Mouse (Mus musculus) liver, adult 2 months (tissue): Measurements from ENCODE around the gene 4930522H14Rik. TPM values are rescaled to one million over a fixed set of nuclear protein-coding genes. Genes with fewer than 3 reads are reported as not detected.

Source experiments
- DNase-seq: peaks from one replicate; pipeline ENCODE4 v3.0.0-alpha.2; 2011; ENCODE audit warnings: low read depth, low spot score; ENCODE audit errors: extremely low read depth
- H3K27ac ChIP-seq: fragments of 200-500 bp; replicated peaks from 2 replicates; pipeline ENCODE4 v1.5.1; 2012; ENCODE audit warnings: low read depth, mild to moderate bottlenecking, control low read depth, inconsistent platforms, low read length; ENCODE audit not compliant: insufficient read depth
- H3K27me3 ChIP-seq: fragments of 200-500 bp; 2 replicates; pipeline ENCODE4 v1.6.1; 2012; ENCODE audit warnings: mild to moderate bottlenecking, moderate library complexity, low read length, inconsistent platforms; ENCODE audit not compliant: control insufficient read depth, insufficient read depth
- H3K36me3 ChIP-seq: fragments of 200-500 bp; 2 replicates; pipeline ENCODE4 v1.6.1; 2012; ENCODE audit warnings: low read length, inconsistent platforms; ENCODE audit not compliant: control insufficient read depth, insufficient read depth
- H3K4me1 ChIP-seq: fragments of 200-500 bp; 2 replicates; pipeline ENCODE4 v1.6.1; 2011; ENCODE audit warnings: low read length; ENCODE audit not compliant: control insufficient read depth, insufficient read depth
- H3K4me3 ChIP-seq: fragments of 200-500 bp; 2 replicates; pipeline ENCODE4 v1.5.1; 2011; ENCODE audit warnings: low read depth, mild to moderate bottlenecking, control low read depth, low read length, moderate library complexity; ENCODE audit not compliant: insufficient read depth
- H3K79me2 ChIP-seq: fragments of 200-500 bp; 2 replicates; pipeline ENCODE4 v1.6.1; 2012; ENCODE audit warnings: inconsistent platforms, mild to moderate bottlenecking, low read length, moderate library complexity; ENCODE audit not compliant: control insufficient read depth, insufficient read depth
- H3K9ac ChIP-seq: fragments of 200-500 bp; 2 replicates; pipeline ENCODE4 v1.6.1; 2012; ENCODE audit warnings: low read depth, mild to moderate bottlenecking, control low read depth, inconsistent platforms, low read length
- CTCF ChIP-seq: fragments of 200-500 bp; IDR thresholded peaks from 2 replicates; pipeline ENCODE4 v1.5.1; 2011; ENCODE audit warnings: low read depth, low read length, control low read depth
- POLR2A ChIP-seq: fragments of 200-500 bp; IDR thresholded peaks from 2 replicates; pipeline ENCODE4 v1.6.1; 2011; ENCODE audit warnings: low read length, control low read depth; ENCODE audit not compliant: insufficient read depth; ENCODE audit errors: extremely low read depth
- WGBS: fragments of 180-500 bp; shearing (Covaris S2); methylation state at CpG from one replicate; pipeline ENCODE4 v1.1.7; 2018; 5-methylcytosine and 5-hydroxymethylcytosine counted together
- polyA plus RNA-seq: library from polyadenylated mRNA; depleted of rRNA; stranded (reverse); fragments of >200 nt; gene quantifications from 2 replicates; pipeline ENCODE4 v1.2.3, GENCODE M21; 2012
- total RNA-seq: library from RNA; depleted of rRNA; stranded (reverse); fragments of >200 nt; gene quantifications from 2 replicates; pipeline ENCODE4 v1.2.3, GENCODE M21; 2014

4930522H14Rik gene
- total and polyA plus RNA-seq, 2 experiments = not detected

- TF ChIP-seq CTCF (no peak), POLR2A (no peak)
- WGBS = 12% methylated on average over 2 of the region's 2 CpGs
- Histone ChIP-seq H3K36me3 (no peaks in the 10 kb centered on the region), H3K9ac (peak overlapping the region; percentile 60; the same call in 1 of the 2 replicates), H3K27me3 (no peaks in the 10 kb centered on the region), H3K4me1 (peaks cover 29% of the 10 kb centered on the region), H3K79me2 (peaks cover 28% of the 10 kb centered on the region; the same call in 1 of the 2 replicates), H3K4me3 (peak overlapping the region; percentile 52; the same call in 1 of the 2 replicates), H3K27ac (peak overlapping the region; percentile 39; the same call in 1 of the 2 replicates)
- peak; percentile 70 for DNase-seq
Observed at GRCm38 (mm10) chr4:109475078-109475477, 56.0 kb downstream of the 4930522H14Rik start.

- 62% methylated on average over 3 of the region's 3 CpGs for WGBS
- Histone ChIP-seq H3K4me3 (no peak overlapping the region), H3K79me2 (peaks cover 36% of the 10 kb centered on the region; the same call in 1 of the 2 replicates), H3K27ac (peak overlapping the region; percentile 79), H3K27me3 (no peaks in the 10 kb centered on the region), H3K36me3 (no peaks in the 10 kb centered on the region), H3K4me1 (peaks cover 31% of the 10 kb centered on the region), H3K9ac (no peak overlapping the region)
- TF ChIP-seq POLR2A (no peak), CTCF (no peak)
- DNase-seq = peak; percentile 66
Observed at GRCm38 (mm10) chr4:109472566-109472965, 58.5 kb downstream of the 4930522H14Rik start.

GRCm38 (mm10) chr4:109471606-109472005, 59.5 kb downstream of the 4930522H14Rik start:
- Histone ChIP-seq H3K36me3 (no peaks in the 10 kb centered on the region), H3K9ac (no peak overlapping the region), H3K79me2 (peaks cover 39% of the 10 kb centered on the region; the same call in 1 of the 2 replicates), H3K4me1 (peaks cover 31% of the 10 kb centered on the region), H3K27ac (peak overlapping the region; percentile 87), H3K4me3 (no peak overlapping the region), H3K27me3 (no peaks in the 10 kb centered on the region)
- no peak for TF ChIP-seq CTCF
- no peak for TF ChIP-seq POLR2A
- DNase-seq = peak; percentile 62

GRCm38 (mm10) chr4:109467687-109468086, 63.4 kb downstream of the 4930522H14Rik start:
- H3K9ac ChIP-seq = no peak overlapping the region
- no peaks in the 10 kb centered on the region; the same call in 1 of the 2 replicates for H3K36me3 ChIP-seq
- peaks cover 31% of the 10 kb centered on the region; the same call in 1 of the 2 replicates for H3K79me2 ChIP-seq
- TF ChIP-seq POLR2A (no peak), CTCF (no peak)
- no peak overlapping the region for H3K27ac ChIP-seq
- H3K4me3 ChIP-seq = no peak overlapping the region
- peaks cover 22% of the 10 kb centered on the region for H3K4me1 ChIP-seq
- DNase-seq = no peak
- no peaks in the 10 kb centered on the region for H3K27me3 ChIP-seq

GRCm38 (mm10) chr4:109463892-109464291, 67.2 kb downstream of the 4930522H14Rik start:
- DNase-seq = no peak
- no peaks in the 10 kb centered on the region for H3K27me3 ChIP-seq
- H3K27ac ChIP-seq = no peak overlapping the region
- peaks cover 4% of the 10 kb centered on the region; the same call in 1 of the 2 replicates for H3K4me1 ChIP-seq
- H3K9ac ChIP-seq = no peak overlapping the region
- H3K4me3 ChIP-seq = no peak overlapping the region
- H3K36me3 ChIP-seq = no peaks in the 10 kb centered on the region; the same call in 1 of the 2 replicates
- peaks cover 16% of the 10 kb centered on the region; the same call in 1 of the 2 replicates for H3K79me2 ChIP-seq
- no peak for TF ChIP-seq CTCF
- no peak for TF ChIP-seq POLR2A

- Histone ChIP-seq H3K9ac (no peak overlapping the region), H3K27me3 (no peaks in the 10 kb centered on the region), H3K4me1 (peaks cover 14% of the 10 kb centered on the region), H3K4me3 (no peak overlapping the region), H3K27ac (no peak overlapping the region), H3K79me2 (peaks cover 8% of the 10 kb centered on the region; the same call in 1 of the 2 replicates), H3K36me3 (peaks cover 3% of the 10 kb centered on the region)
- TF ChIP-seq POLR2A = no peak
- DNase-seq = no peak
- 84% methylated on average over 3 of the region's 3 CpGs for WGBS
Observed at GRCm38 (mm10) chr4:109460421-109461179, 70.5 kb downstream of the 4930522H14Rik start.
